Mouse (Mus musculus): ENCODE measurements around the gene Aak1.

Aak1 gene

DNA sequence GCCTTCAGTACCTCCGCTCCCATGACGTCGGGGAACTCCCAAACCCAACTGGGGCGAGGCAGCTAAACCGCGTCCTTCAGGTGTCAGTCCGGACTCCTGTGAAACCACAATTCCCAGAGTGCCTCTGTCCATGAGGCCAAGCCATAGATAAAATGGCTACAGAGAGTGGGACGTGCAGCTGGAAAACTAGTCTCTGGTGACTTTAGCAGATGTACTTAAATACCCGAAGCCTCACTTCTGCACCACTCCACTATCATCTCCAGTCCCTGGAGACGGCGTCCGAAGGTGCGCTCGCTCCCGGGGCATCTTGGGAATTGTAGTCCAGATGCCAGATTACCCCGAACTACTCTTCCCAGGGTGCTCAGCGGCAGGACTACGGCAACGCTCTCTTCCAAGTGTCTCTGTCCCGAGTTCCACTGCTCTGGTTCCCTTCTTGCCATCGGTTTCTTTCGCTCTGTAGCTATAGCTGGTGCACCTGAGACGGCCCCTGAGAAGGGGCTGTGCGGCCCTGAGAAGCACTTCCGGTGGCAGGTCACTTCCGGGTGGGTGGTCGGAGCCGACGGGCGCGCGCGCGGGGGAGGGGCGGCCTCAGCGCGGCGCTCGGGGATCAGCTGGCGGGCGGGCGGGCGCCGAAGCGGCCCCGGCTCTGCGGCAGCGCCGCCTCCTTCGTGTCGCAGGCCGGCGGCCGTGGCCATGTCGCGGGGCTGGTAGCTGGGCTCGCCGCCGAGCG lies at the start of gene Aak1:
Gene Aak1 (plus strand): TSS at position 603 of the 730 bp plus-strand sequence.
- peak; percentile 94 to 98 for DNase-seq (ENCODE audit: inconsistent age in 2 of 2, low spot score in 1 of 2)

GRCm38 (mm10) chr6:86800467-86800866 lies 48.9 kb upstream of the Aak1 start:
- no peak for DNase-seq (ENCODE audit: inconsistent age in 2 of 2, low spot score in 1 of 2)

GRCm38 (mm10) chr6:86801431-86801830 lies 47.9 kb upstream of the Aak1 start:
- no peak for DNase-seq (ENCODE audit: inconsistent age in 2 of 2, low spot score in 1 of 2)

DNA sequence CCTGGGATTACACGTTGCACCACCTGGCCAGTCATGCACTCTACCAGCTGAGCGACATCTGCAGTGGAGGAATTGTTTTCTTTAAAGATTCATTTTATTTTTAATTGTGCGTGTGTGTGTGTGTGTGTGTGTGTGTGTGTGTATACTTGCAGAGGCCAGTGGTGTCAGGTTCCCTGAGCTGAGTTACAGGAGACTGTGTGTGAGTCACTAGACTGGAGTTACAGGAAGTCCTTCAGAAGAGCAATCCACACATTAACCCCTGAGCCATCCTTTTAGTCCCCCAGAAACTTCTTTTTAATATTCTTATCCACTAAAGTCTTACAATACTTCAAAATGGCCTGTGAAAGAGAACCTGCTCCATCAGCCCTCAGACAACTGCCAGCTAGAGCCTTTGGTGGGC lies 44.7 kb upstream of the Aak1 start:
- DNase-seq (ENCODE audit: inconsistent age in 2 of 2, low spot score in 1 of 2), result no peak

- DNase-seq (ENCODE audit: inconsistent age in 2 of 2, low spot score in 1 of 2), result peak; percentile 78 to 93
Measured at GRCm38 (mm10) chr6:86806455-86807086, 42.7 kb upstream of the Aak1 start.

DNA sequence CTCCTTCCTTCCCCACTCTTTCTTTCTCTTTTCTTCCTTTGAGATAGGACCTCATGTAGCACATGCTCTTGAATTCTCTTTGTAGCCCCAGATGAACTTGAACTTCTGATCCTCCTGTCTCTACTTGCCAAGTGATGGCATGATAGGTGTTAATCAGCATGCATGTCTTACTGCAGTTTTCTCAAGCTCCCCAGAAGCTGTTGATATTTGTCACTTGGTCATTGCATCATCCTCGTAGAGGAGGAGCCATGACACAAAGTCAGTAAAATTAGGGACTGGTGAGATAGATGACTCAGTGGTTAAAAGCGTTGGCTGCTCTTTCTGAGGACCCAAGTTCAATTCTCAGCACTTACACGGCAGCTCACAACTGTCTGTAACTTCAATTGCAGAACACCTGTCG lies 36.4 kb upstream of the Aak1 start:
- DNase-seq (ENCODE audit: inconsistent age in 2 of 2, low spot score in 1 of 2), result no peak

GRCm38 (mm10) chr6:86813341-86813740 lies 36.0 kb upstream of the Aak1 start:
- peak; percentile 44 to 79 for DNase-seq (ENCODE audit: inconsistent age in 2 of 2, low spot score in 1 of 2)

- DNase-seq (ENCODE audit: inconsistent age in 2 of 2, low spot score in 1 of 2), result no peak
Measured at GRCm38 (mm10) chr6:86814926-86815325, 34.4 kb upstream of the Aak1 start.

DNA sequence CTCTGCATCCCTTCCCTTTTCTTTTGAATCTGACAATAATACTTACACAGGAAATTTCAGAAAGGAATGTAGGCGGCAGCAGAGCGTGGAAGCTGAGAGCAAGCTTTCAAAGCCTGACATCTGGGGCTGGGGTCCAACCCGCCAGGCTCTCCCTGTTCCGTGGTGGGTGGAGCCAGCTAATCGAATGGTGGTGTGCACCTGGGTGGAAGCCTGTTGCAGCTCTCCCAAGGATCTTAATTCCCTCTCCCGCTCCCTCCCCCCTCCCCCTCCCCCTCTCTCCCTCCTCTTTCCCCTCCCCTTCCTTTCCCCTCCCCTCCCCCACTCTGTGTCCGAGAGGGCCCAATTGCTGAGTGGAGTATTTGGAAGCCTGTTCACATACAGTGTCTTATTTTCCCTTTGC lies 33.9 kb upstream of the Aak1 start:
- DNase-seq (ENCODE audit: inconsistent age in 2 of 2, low spot score in 1 of 2), result no peak

GRCm38 (mm10) chr6:86816586-86816985 lies 32.7 kb upstream of the Aak1 start:
- DNase-seq (ENCODE audit: inconsistent age in 2 of 2, low spot score in 1 of 2), result peak in 1 of 2 experiments; percentile 69

- DNase-seq (ENCODE audit: inconsistent age in 2 of 2, low spot score in 1 of 2), result no peak
Measured at GRCm38 (mm10) chr6:86818914-86819313, 30.4 kb upstream of the Aak1 start.

- no peak for DNase-seq (ENCODE audit: inconsistent age in 2 of 2, low spot score in 1 of 2)
Measured at GRCm38 (mm10) chr6:86819926-86820325, 29.4 kb upstream of the Aak1 start.

DNA sequence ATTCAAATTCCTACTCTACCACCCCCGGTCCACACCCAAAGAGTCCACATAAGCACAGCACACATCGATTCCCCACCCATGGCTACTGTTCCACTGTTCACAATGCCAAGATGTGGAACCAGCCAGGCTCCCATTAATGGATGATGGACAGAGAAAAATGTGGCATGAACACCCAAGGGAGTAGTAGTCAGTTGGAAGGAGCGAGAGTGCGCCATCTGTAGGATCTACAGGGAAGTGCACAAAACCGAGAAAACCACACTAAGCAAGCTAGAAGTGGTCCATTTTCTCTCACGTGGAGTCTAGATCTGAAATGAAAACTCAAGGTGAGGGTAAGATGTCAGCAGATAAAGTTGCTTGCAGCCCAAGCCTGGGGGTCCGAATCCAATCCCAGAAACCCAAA lies 28.6 kb upstream of the Aak1 start:
- peak in 1 of 2 experiments; percentile 65 for DNase-seq (ENCODE audit: inconsistent age in 2 of 2, low spot score in 1 of 2)

- peak; percentile 73 to 86 for DNase-seq (ENCODE audit: inconsistent age in 2 of 2, low spot score in 1 of 2)
Measured at GRCm38 (mm10) chr6:86822285-86823050, 26.8 kb upstream of the Aak1 start.

DNA sequence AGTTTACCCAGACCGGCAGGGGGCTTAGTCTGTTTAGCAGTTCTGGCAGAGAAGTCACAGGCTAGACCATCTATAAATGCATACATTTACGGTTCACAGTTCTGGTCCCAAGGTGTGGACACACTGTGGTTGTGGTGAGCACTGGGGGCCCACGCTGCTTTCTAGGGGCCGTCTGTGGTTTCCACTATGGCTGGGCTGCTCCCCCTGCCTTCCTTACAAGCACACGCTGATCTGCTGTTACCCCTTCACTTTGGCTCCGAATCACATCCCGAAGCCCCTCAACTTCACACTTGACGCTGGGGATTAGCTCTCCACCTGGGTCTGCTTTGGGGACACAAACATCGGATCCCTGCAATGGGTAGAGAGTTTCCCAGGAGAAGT lies 26.3 kb upstream of the Aak1 start:
- DNase-seq (ENCODE audit: inconsistent age in 2 of 2, low spot score in 1 of 2), result no peak

DNA sequence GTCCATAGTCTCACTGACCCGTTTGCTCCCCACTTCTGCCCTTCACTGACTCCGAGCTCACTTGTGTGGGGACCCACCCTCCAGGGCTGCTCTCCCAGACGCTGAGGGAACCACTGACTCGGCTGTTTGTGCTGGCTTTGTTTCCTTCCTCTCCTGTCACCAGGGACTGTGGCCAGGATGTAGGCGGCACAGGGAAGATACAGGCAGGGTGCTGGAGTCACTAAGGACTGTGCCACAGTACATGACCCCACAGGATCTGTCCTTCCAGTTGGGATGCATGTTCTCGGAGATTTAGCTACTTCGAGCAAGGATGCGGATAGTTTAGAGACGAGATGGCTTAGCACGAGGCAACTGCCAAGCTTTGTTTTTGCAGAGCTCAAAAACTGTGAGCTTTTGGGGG lies 25.5 kb upstream of the Aak1 start:
- DNase-seq (ENCODE audit: inconsistent age in 2 of 2, low spot score in 1 of 2), result peak; percentile 49 to 65

- no peak for DNase-seq (ENCODE audit: inconsistent age in 2 of 2, low spot score in 1 of 2)
Measured at GRCm38 (mm10) chr6:86824401-86824800, 24.9 kb upstream of the Aak1 start.

DNA sequence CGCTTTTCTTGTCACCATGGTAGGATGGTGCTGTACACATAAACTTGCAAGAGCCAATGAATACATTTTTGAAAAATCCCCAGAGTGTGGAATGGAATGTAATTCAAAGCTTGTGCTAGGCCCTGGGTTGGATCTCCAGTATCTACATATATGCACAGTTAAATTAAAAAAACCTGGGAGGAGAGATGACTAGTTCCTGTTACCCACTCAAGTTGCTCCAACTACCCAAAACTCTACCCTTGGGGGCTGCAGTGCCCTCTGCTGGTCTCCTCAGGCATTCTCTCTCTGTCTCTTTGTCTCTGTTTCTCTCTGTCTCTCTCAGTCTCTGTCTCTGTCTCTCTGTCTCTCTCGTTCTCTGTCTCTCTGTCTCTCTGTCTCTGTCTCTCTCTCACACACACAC lies 21.9 kb upstream of the Aak1 start:
- DNase-seq (ENCODE audit: inconsistent age in 2 of 2, low spot score in 1 of 2), result no peak

DNA sequence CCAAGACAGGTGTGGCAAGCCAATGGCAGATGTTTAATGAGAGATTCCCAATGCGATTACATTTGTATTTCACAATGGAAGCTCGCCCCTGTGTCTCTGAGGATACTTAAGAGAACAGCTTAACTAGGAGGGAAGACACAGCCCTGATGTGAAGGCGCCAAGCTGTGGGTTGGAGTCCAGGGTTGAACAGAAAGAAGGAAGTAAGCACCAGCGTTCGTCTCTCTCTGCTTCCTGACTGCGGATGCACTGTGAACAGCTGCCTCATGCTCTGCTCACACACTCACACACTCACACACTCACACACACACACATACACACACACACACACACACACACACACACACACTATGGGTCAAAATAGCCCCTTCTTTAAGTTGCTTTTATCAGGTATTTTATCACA lies 19.5 kb upstream of the Aak1 start:
- no peak for DNase-seq (ENCODE audit: inconsistent age in 2 of 2, low spot score in 1 of 2)

DNA sequence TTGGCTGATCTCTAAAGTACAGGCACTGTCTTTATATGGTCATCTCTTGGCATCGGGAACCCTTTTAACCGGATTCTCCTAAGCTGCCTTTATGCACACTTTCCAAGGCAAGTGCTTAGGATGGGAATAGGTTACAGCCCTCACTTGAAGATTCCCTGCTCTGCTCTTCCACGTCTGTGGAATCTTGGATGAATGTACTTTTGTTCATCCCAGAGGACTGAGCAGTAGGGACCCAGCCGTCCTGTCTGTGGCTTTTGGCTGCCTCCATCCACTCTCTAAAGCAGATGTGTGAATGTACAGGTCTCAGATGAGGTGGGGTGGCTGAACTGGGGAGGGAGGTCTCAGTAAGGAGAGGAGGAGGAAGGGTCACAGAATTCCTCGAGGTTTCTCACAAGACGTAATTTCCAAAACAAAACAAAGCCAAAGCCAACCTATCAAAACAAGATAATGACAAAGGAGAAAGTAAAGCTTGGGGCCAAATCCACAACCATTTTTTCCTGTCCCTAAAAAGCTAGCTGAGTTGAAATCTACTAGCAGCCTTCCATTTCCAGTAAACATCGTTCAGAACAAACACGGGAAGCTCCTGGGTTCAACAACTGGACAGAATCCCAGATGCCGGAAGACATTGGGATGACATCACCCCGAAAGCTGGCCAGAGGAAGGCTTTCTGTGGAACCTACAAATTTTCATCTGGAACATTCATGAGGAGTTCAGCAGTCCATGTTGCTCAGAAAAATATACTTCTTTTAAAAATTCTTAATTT lies 18.4 kb upstream of the Aak1 start:
- no peak for DNase-seq (ENCODE audit: inconsistent age in 2 of 2, low spot score in 1 of 2)

DNA sequence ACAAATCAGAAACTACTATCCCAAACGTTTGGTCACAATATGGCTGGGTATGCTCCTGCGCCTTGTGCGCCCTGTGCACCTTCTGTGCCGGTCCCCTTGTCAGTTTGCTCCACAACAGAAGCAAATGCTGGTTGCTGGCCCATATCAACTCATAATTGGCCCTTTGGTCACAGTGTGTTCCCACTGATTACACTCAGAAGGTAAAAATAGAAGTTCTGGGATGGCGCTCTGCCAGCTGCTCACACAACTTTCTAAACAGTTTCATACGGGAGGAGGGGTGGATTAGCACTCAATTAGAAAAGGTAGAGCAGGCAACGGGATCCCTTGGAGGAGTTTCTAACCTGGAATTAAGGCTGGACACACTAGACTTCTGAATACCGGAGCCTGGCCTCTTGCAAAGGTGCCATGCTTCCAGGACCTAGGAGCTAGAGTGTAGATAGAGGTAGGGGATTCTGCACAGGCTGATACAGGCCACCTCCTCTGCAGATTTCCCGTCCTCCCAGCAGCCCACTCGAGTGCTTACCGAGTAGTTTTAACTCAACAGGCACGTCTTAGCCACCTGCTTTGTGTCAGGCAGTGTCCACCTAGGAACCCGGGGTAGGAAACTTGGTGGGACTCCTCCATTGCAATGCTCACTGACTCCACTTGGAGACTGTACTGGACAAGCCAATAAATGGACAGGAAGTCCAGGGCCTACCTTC lies 16.4 kb upstream of the Aak1 start:
- DNase-seq (ENCODE audit: inconsistent age in 2 of 2, low spot score in 1 of 2), result peak; percentile 62 to 63
